Mouse (Mus musculus) A20 (cell line): ENCODE data around the gene Fancg.
"Not testable (repeated sequence)": the region's sequence is repeated elsewhere in the genome, so short reads cannot be mapped to it uniquely, and the experiment has no call there.

Experiments
- DNase-seq: peaks from one replicate; pipeline ENCODE4 v3.0.0-alpha.2; 2011; ENCODE audit warnings: low read depth, low spot score

The Fancg gene

DNA sequence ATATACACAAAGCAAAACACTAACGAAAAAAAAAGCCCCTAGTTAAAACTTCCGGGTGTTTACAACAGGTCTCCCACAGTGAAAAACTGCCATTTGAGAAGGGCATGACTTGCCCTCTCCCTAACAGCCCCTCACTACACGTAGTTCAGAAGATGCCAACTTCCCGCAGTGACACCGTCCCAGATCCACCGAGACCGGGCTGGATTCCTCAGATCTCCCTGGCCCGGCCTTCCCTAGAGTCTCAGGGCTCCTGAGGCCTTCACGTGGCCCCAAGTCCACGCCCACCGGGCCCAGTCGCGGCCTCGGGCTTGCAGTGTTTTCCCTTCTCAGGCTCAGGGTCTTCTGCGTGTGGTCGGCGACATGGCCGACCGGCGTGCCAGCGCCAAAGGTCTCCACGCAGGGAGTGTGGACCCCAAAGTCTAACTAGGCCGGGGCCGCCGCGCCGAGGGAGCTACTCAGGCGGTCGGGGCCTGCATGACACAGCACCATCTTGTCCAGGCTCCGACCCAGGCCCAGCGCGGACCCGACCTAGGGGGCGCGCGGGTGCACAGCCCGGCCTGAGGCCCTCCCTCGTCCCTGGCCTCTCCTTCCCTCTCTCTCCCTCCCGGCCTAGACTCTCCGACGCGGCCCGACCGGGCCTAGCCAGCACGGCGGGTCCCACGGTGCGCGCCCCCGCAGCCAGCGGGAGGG, 10.7 kb downstream of the Fancg start:
- DNase-seq: peak; percentile 91

DNA sequence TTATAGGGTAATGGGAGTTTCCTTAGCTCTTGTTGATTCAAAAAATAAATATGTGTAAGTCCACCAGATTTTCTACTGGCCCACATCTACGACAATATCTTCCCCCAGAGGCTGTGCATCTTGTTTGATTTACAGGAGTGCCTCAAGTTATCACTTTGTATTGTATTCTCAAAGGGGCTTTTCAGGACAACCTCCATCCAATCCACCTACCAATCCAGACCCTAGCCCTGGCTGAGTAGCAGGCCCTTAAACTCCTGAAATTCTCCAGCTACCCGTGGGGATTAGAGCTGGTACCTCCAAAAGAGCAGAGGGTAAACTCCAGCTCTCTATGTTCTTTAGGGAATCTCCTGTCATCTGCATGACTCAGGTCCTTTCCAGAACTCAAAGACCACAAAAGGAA, 12.3 kb downstream of the Fancg start:
- no peak for DNase-seq

DNA sequence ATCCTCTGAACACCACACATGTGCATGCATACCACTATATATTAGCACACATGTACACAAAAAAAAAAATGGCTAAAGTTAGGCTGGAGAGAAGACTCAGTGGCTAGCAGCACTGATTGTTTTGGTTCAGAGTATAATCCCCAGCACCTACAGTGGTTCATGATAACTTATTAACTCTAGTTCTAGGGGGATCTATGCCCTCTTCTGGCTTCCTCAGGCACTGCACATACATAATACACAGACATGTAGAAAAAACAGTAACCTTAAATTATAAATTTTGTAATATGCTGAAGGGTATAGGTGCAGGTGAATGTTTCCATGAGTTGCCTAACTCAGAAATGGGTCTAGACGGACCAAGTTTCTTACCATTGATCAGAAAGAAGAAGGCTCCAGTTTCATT, 22.0 kb downstream of the Fancg start:
- no peak for DNase-seq

DNA sequence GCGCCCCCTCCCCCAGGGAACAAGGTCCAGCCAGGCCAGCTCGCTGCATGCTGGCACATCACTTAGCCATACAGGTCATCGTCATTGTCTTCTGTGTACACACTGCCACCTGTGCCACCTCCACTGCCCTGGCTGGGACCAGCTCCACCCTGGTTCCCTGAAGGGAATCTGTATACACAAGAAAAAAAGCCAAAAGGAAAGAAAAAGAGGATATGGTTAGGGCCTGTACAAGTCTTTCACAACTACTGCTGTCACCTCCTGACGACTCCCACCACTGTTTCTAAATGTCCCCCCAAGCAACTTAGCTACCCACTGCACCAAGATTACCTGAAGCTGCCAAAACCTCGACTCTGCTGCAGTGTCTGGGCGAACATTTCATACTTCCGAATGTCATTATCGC, 29.8 kb downstream of the Fancg start:
- DNase-seq: not testable (repeated sequence)

DNA sequence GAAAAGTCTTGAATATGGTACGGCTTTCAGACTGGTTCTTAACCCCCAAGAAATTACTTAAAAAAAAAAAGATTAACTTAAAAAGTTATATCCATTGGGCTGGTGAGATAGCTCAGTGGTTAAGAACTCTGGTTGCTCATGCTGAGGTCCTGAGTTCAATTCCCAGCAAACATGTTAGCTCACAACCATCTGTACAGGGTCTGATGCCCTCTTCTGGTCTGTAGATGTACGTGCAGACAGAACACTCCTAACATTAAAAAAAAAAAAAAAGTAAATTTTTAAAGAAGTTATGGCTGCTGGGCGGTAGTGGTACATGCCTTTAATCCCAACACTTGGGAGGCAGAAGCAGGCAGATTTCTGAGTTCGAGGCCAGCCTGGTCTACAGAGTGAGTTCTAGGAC, 32.2 kb downstream of the Fancg start:
- peak; percentile 39 for DNase-seq

DNA sequence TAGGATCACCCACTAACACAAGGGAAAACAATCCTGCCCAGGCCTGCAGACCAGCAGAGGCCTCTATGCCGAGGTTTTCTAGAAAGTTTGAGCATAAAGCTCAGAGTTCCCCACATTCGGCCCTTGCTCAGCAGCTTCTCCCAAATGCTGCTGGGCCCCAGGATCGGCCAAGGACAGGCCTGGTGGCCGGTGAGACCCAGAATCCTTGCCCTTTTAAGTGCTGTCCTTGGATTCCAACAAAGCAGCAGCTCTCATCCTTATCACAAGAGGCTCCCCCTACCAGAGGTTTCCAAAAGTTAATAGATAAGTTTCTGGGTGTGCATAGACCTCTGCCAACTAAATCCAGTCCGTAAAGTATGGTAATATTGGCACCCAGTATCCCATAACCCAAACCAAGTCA, 36.4 kb downstream of the Fancg start:
- DNase-seq: no peak

DNA sequence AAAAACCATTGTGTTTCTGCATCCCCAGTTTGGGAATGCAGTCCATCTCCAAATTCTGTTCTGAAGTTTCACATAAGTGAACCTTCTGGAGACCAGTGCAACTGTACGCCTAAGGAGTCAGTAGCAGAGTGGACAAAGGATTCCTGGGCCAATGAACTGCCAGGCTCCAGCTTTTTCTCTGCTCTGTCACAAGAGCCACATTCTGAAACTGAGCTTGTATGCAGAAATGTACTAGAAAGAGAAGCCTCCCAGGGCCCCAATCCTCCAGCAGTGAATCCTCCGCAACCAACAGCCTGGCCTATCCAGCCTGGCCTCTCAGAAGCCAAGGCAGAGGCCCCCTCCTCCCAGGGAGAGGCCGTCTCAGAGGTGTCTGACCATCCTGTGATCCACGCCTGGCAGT, 37.4 kb downstream of the Fancg start:
- no peak for DNase-seq

DNA sequence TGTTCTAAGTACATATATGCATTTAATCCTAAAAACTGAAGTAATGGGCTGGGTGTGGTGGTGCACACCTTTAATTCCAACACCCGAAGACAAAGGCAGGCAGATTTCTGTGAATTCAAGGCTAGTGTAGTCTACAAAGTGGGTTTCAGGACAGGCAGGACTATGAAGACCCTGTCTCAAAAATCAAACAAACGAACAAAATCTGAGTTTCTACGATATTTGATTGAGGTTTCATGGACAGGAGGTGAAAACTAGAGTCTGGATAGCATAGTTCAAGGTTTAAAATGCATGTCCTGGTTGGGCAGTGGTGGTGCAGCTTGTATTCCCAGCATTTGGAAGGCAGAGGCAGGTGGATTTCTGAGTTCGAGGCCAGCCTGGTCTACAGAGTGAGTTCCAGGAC, 41.0 kb downstream of the Fancg start, which contains the start of gene 1700022I11Rik:
1700022I11Rik (plus strand) TSS at position 301 of the 400 bp plus-strand sequence.
- no peak for DNase-seq

DNA sequence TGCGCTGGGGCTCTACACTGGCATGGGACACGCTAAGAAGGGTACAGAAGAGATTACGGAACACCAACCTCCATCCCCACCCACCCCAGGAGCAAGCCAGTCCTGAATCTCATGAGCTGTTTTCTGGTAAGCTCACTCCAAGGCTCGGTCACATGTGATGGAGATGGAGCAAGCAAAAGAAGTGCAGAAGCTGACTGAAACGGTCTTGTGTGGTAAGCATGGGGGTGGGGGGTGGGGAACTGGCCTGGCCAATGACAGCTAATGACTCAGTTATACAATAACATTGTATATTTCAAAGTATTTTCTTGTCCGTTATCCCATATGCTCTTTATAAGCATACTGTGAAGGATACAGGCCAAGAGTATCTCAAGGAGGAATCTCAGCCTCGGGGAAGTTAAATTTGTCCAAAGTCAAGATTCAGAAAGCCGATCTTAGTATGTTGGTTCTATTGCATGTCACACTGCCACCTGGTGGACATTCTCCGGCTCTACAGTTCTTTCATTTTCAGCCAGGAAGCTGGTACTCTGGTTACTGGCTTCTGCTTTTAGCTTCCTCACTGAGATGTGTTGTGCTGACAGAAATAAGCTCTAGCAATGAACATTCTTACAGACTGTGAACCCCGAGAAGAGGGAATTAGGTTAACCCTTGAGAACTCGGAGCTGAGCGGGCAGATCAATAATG, 45.1 kb downstream of the Fancg start:
- DNase-seq: peak; percentile 87

DNA sequence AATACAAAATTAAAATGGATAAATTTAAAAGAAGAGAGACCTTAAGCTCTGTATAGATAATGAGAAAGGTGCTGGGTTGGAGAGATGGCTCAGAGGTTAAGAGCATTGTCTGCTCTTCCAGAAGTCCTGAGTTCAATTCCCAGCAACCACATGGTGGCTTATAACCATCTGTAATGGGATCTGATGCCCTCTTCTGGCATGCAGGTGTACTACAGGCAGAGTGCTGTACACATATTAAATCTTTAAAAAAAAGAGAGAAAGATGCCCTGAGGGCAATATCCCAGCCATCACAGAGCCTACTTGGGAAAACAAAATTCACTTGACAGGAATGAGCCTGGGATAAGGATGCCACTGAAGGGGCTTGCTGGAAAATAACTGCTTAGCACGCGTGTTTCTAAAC, 46.8 kb downstream of the Fancg start:
- DNase-seq: no peak

DNA sequence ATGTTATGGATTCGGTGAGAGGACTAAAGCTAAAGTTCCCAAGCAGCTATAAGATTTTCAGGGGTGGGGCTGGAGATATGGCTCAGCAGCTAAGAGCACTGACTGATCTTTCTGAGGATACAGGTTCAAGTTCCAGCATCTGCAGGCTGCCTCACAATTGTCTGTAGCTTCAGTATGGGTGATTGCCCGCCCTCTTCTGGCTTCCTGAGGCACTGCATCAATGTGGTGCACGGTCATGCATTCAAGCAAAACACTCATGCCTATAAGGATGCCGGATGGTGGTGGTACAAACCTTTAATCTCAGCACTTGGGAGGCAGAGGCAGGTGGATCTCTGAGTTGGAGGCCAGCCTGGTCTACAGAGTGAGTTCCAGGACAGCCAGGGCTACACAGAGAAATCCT, 48.7 kb downstream of the Fancg start:
- DNase-seq: peak; percentile 71

DNA sequence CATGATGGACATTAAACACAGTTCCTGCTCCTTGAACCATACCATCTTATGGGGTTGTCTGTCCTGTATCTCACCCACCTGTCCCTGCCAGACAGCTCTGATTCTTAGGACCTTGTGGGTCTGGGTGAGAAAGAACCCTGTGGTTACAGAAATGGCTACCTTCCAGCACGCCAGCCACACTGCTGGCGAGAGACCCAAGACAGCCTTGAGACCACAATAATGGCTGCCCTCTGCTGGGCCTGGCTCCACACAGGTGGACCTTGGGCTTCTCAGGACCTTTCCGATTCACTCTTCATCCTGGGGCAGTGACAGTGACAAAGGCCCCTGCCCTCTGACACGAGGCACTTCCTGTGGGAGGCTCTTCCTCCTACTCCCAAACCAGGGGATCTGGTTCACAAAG, 50.9 kb downstream of the Fancg start:
- no peak for DNase-seq

DNA sequence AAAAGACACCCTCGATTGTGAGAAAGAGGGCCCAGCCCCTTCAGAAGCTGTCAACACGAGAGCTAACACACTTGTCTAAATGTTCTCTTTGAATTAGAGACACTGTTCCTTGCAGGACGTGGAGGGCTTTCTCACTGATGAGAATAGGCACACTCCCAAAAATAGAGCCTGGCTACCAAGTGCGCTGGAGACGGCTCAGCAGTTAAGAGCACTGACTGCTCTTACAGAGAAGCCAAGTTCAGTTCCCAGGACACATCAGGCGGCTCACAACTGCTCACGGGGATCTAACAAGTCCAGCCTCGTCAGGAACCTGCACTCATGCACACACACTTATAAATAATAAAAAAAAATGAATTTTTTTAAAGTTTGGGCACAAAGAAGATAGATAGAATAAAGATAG, 51.4 kb downstream of the Fancg start:
- no peak for DNase-seq

DNA sequence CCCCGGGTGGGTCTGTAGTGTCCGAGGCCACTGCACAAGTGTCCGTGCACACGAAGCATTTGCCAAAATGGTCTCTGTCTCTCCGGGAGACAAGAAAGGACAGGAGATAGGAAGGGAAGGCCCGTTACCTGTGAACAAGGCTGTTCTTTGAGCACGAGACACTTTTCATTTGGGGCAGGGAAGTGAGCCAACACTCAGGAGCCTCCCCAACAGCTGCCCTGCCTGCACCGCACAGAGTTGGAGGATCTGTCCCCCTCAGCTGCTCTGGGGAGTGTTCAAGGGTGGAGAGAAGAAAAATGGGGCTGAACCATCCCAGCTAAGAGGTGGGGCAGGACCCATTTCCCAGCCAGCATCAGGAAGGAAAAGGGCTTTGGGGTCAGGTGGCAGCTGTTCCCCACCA, 52.3 kb downstream of the Fancg start:
- DNase-seq: no peak

DNA sequence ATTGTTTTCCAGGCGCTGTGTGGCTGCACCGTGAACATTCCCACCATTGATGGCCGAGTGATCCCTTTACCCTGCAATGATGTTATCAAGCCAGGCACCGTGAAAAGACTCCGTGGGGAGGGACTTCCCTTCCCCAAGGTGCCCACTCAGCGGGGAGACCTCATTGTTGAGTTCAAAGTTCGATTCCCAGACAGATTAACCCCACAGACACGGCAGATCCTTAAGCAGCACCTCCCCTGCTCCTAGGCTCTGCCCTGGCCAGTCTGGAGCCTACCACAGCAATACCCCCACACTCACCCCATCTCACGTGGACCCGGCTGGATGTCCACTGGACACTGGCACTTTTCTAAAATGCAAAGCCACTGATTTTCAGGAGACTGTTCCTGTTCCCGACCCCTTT, 53.0 kb downstream of the Fancg start:
- DNase-seq: no peak

DNA sequence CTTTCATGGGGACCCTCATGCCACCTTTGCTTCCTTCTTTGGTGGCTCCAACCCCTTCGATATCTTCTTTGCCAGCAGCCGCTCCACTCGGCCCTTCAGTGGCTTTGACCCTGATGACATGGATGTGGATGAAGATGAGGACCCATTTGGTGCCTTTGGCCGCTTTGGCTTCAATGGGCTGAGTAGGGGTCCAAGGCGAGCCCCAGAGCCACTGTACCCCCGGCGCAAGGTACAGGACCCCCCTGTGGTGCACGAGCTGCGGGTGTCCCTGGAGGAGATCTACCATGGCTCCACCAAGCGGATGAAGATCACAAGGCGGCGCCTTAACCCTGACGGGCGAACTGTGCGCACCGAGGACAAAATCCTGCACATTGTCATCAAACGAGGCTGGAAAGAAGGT, 53.7 kb downstream of the Fancg start:
- DNase-seq: no peak

DNA sequence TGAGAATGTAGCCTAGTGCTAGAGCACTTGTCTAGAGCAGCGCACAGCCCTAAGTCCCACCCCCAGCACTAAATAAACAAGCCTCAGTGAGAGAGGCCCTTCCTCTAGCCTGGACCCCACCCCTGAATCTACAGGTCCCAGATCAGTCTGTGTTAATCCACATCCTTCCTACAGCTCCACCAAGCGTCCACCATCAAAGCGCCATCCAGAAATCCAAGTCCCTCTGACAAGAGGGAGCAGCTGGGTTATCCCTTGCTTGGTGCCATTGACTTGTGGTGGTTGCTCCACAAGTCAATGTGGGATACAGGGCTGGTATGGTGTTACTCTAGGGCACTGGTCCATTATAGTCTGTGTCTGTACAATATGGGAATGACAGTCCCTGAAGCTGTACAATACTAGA, 55.1 kb downstream of the Fancg start:
- no peak for DNase-seq

DNA sequence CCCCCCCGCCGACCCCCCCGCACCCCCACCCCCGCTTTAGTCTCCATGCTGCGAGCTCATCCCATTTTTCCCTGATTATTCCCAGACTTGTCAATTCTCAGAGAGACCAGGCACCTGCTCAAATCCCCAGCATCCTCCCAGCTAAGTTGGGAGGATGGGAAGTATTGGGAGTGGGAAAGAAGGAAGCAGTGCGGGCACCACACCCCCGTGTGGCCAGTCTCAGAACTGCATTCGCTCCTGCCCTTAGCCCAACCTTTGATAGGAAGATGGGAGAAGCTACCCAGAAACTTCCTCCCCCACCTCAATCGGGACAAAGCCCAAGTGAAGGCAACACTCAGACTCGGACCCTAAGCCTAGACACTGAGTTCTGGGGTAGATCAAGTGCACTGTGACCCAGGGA, 56.0 kb downstream of the Fancg start:
- DNase-seq: no peak

DNA sequence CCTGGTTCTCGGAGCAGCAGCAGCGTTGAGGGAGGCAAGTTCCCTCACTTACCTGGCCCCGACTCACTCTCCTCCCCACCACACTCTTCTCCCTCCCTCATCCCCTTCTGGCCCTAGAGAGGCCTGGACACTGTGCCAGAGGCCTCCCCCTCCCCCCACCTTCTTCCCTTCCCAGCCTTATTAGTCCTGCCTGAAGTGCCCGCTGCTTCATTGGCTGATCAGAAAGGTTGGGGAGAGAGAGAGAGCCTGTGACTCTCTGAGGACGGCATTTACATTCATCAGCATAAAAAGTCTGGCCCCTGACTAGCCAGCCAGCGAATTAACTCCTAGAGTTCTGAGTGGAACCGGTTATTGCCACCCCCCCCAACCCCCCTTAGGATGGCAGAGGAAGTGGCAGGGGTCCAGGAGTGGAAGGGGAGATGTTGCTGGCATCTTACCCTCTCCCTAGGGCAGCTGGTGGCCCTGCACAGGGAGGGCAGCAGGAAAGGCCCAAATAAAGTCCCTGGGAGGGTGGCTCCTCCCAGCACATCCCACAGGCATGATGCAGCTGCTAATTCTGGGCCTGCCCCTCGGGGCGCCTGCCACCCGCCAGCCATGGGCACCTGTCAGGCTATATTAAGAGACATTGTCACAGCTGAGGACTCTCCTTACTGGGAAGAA, 56.7 kb downstream of the Fancg start:
- no peak for DNase-seq

DNA sequence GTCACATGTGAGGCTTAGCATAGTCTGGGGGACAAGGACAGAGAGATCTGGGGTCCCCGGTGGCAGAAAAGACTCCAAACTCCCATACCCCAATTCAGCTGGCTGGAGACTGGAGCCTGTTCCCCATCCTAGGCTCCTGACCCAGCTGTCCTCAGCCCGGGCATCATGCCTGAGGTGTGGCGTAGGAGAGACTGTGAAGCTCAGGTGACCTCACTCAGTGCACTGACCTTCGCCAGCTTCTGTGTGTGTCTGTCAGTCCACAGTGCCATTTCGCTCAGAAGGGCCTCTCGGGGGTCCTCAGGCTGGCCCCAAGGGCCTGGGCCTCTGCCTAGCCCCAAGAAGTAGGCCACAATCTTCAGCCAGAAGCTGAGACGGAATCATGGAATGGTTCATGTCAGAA, 57.7 kb downstream of the Fancg start:
- DNase-seq: no peak
